Mouse (Mus musculus) adrenal gland, postnatal 14 days (tissue): ENCODE measurements around the gene C1ql4. TPM values are rescaled to one million over a fixed set of nuclear protein-coding genes. Genes with fewer than 3 reads are reported as not detected.

Experiments
- microRNA-seq, 2 experiments: library from miRNA; unstranded; fragments of <30 nt; microRNA quantifications; one replicate each; pipeline ENCODE4 v1.2.0; 2021
- total RNA-seq: library from RNA; stranded (reverse); gene quantifications from 2 replicates; pipeline ENCODE4 v1.2.3, GENCODE M21; 2021

C1ql4 gene
- total RNA-seq, 1 experiment from 2014 or later = not detected

Small RNAs within 50 kb of the gene (microRNA-seq; reads per million reads assigned to microRNA genes)
- 0 reads per million in 2 experiments for gene Mir6960

Other genes starting within 250 kb of the C1ql4 start
- 64.0 and 66.6 TPM in 2 replicates for gene Kmt2d, start 216.6 kb downstream of the C1ql4 start, total RNA-seq
- gene Rhebl1, start 193.3 kb downstream of the C1ql4 start, total RNA-seq = 3.0 and 3.6 TPM in 2 replicates
- gene Dhh, start 189.3 kb downstream of the C1ql4 start, total RNA-seq = 1.9 and 3.5 TPM in 2 replicates
- 21.4 and 26.3 TPM in 2 replicates for gene Lmbr1l, start 169.6 kb downstream of the C1ql4 start, total RNA-seq
- gene Tuba1b, start 153.3 kb downstream of the C1ql4 start, total RNA-seq = 337 and 342 TPM in 2 replicates
- gene Gm49450, start 134.3 kb downstream of the C1ql4 start, total RNA-seq = not detected in 2 replicates
- 124 and 185 TPM in 2 replicates for gene Tuba1a, start 134.1 kb downstream of the C1ql4 start, total RNA-seq
- 200 and 223 TPM in 2 replicates for gene Tuba1c, start 57.9 kb downstream of the C1ql4 start, total RNA-seq
- gene Prph, start 32.6 kb downstream of the C1ql4 start, total RNA-seq = 6.5 and 25.2 TPM in 2 replicates
- gene Troap, start 13.2 kb downstream of the C1ql4 start, total RNA-seq = 6.3 and 6.9 TPM in 2 replicates
- gene Dnajc22, start 5.4 kb upstream of the C1ql4 start, total RNA-seq = 7.1 and 13.9 TPM in 2 replicates
- gene Spats2, start 38.1 kb upstream of the C1ql4 start, total RNA-seq = 18.5 and 19.9 TPM in 2 replicates
- 1.1 and 1.8 TPM in 2 replicates for gene Kcnh3, start 137.0 kb upstream of the C1ql4 start, total RNA-seq
- 41.4 and 41.9 TPM in 2 replicates for gene Mcrs1, start 164.1 kb upstream of the C1ql4 start, total RNA-seq
- 44.8 and 46.5 TPM in 2 replicates for gene Prpf40b, start 207.3 kb upstream of the C1ql4 start, total RNA-seq
- 2.0 and 2.8 TPM in 2 replicates for gene Fam186b, start 208.1 kb upstream of the C1ql4 start, total RNA-seq